Mouse (Mus musculus) G1E (cell line): ENCODE data around the gene Cdk5r2. TPM values are rescaled to one million over a fixed set of nuclear protein-coding genes. Genes with fewer than 3 reads are reported as not detected.

Source experiments
- ATAC-seq: 2 replicates; pipeline ENCODE4 v1.8.0; 2016; ENCODE audit warnings: mild to moderate bottlenecking; ENCODE audit not compliant: insufficient number of reproducible peaks, poor library complexity, low FRiP score, severe bottlenecking; ENCODE audit errors: extremely low read depth
- DNase-seq: peaks from one replicate; pipeline ENCODE4 v3.0.0; 2012; ENCODE audit warnings: low spot score
- H3K27me3 ChIP-seq: 2 replicates; pipeline ENCODE4 v1.6.1; 2012; ENCODE audit warnings: mild to moderate bottlenecking, low read length, inconsistent platforms; ENCODE audit not compliant: insufficient read depth
- H3K36me3 ChIP-seq: replicated peaks from 2 replicates; pipeline ENCODE3; 2012; ENCODE audit warnings: mild to moderate bottlenecking, inconsistent platforms
- H3K4me1 ChIP-seq: 2 replicates; pipeline ENCODE4 v1.6.1; 2012; ENCODE audit warnings: low read depth, low read length, inconsistent platforms, mixed read lengths; ENCODE audit not compliant: insufficient read depth
- H3K4me3 ChIP-seq: 2 replicates; pipeline ENCODE4 v1.5.1; 2012; ENCODE audit warnings: low read depth, mild to moderate bottlenecking, inconsistent platforms, low read length, moderate library complexity, mixed read lengths
- H3K9me3 ChIP-seq: replicated peaks from 2 replicates; pipeline ENCODE4 v1.6.1; 2012; ENCODE audit warnings: inconsistent platforms
- CTCF ChIP-seq: IDR thresholded peaks from 2 replicates; pipeline ENCODE4 v1.5.1; 2012; ENCODE audit warnings: low read depth, low read length, inconsistent platforms, mixed read lengths
- GATA1 ChIP-seq: IDR thresholded peaks from 2 replicates; pipeline ENCODE4 v1.6.1; 2012; ENCODE audit warnings: borderline replicate concordance, low read length, inconsistent platforms, mixed read lengths
- GATA2 ChIP-seq: IDR thresholded peaks from 2 replicates; pipeline ENCODE4 v1.6.1; 2012; ENCODE audit warnings: low read depth, low read length, inconsistent platforms, borderline replicate concordance
- POLR2AphosphoS5 ChIP-seq: IDR thresholded peaks from 2 replicates; pipeline ENCODE4 v1.6.1; 2012; ENCODE audit warnings: low read depth, low read length, inconsistent platforms; ENCODE audit not compliant: insufficient replicate concordance
- TAL1 ChIP-seq: conservative IDR thresholded peaks from 2 replicates; pipeline ENCODE4 v1.6.1; 2012; ENCODE audit warnings: low read depth, low read length, inconsistent platforms, mixed read lengths
- polyA plus RNA-seq: library from polyadenylated mRNA; stranded (reverse); fragments of >175 nt; gene quantifications from 2 replicates; pipeline ENCODE4 v1.2.3, GENCODE M21; 2012
- total RNA-seq, 2 experiments: library from RNA; stranded (forward) in 1 of 2; stranded (reverse) in 1 of 2; fragments of 200-1000 nt in 1 of 2; fragments of >200 nt in 1 of 2; fragmentation: Nextera tagmentation in 1 of 2; gene quantifications; 2 replicates each; pipeline ENCODE4 v1.2.3; 2014 to 2017

Gene Cdk5r2
- total and polyA plus RNA-seq, 3 experiments: not detected

GRCm38 (mm10) chr1:74824518-74825302, 30.0 kb upstream of the Cdk5r2 start:
- TF ChIP-seq GATA2 (no peak), GATA1 (no peak), TAL1 (no peak), CTCF (no peak), POLR2AphosphoS5 (no peak)
- H3K4me1 ChIP-seq: no peaks in the 10 kb centered on the region
- H3K36me3 ChIP-seq: no peaks in the 10 kb centered on the region
- H3K4me3 ChIP-seq: no peak overlapping the region
- DNase-seq: no peak
- H3K27me3 ChIP-seq: peaks cover 5% of the 10 kb centered on the region; the same call in 1 of the 2 replicates
- H3K9me3 ChIP-seq: no peaks in the 10 kb centered on the region
- no peak for ATAC-seq

- DNase-seq (no peak), ATAC-seq (no peak)
- TF ChIP-seq GATA2: no peak
- no peak for TF ChIP-seq CTCF
- no peak for TF ChIP-seq GATA1
- no peak for TF ChIP-seq TAL1
- TF ChIP-seq POLR2AphosphoS5: no peak
- no peak overlapping the region for H3K4me3 ChIP-seq
- H3K4me1 ChIP-seq: no peaks in the 10 kb centered on the region
- no peaks in the 10 kb centered on the region for H3K36me3 ChIP-seq
- peaks cover 5% of the 10 kb centered on the region; the same call in 1 of the 2 replicates for H3K27me3 ChIP-seq
- no peaks in the 10 kb centered on the region for H3K9me3 ChIP-seq
These were observed 24.7 kb upstream of the Cdk5r2 start for GRCm38 (mm10) chr1:74830061-74830460.

GRCm38 (mm10) chr1:74833255-74833654, 21.5 kb upstream of the Cdk5r2 start:
- TF ChIP-seq POLR2AphosphoS5 (no peak), TAL1 (no peak), GATA2 (no peak), GATA1 (no peak), CTCF (no peak)
- Histone ChIP-seq H3K36me3 (no peaks in the 10 kb centered on the region), H3K9me3 (no peaks in the 10 kb centered on the region), H3K27me3 (no peaks in the 10 kb centered on the region; the same call in 1 of the 2 replicates), H3K4me1 (no peaks in the 10 kb centered on the region), H3K4me3 (no peak overlapping the region)
- no peak for DNase-seq
- ATAC-seq: no peak

GRCm38 (mm10) chr1:74843090-74843489, 11.6 kb upstream of the Cdk5r2 start:
- H3K4me3 ChIP-seq: no peak overlapping the region
- ATAC-seq: no peak
- H3K36me3 ChIP-seq: no peaks in the 10 kb centered on the region
- H3K27me3 ChIP-seq: no peaks in the 10 kb centered on the region
- no peaks in the 10 kb centered on the region for H3K4me1 ChIP-seq
- H3K9me3 ChIP-seq: no peaks in the 10 kb centered on the region
- DNase-seq: no peak
- TF ChIP-seq POLR2AphosphoS5: no peak
- TF ChIP-seq CTCF: no peak
- TF ChIP-seq TAL1: no peak
- TF ChIP-seq GATA1: no peak
- no peak for TF ChIP-seq GATA2

GRCm38 (mm10) chr1:74846341-74846740, 8.4 kb upstream of the Cdk5r2 start:
- ATAC-seq: no peak
- H3K27me3 ChIP-seq: no peaks in the 10 kb centered on the region; the same call in none of the 2 replicates
- no peaks in the 10 kb centered on the region for H3K36me3 ChIP-seq
- DNase-seq: no peak
- TF ChIP-seq GATA2 (no peak), TAL1 (no peak), CTCF (no peak), GATA1 (no peak), POLR2AphosphoS5 (no peak)
- H3K4me1 ChIP-seq: no peaks in the 10 kb centered on the region
- no peaks in the 10 kb centered on the region for H3K9me3 ChIP-seq
- H3K4me3 ChIP-seq: no peak overlapping the region

GRCm38 (mm10) chr1:74848946-74849345, 5.8 kb upstream of the Cdk5r2 start:
- Histone ChIP-seq H3K36me3 (no peaks in the 10 kb centered on the region), H3K4me1 (no peaks in the 10 kb centered on the region), H3K4me3 (no peak overlapping the region), H3K9me3 (no peaks in the 10 kb centered on the region), H3K27me3 (no peaks in the 10 kb centered on the region; the same call in none of the 2 replicates)
- ATAC-seq (no peak), DNase-seq (no peak)
- no peak for TF ChIP-seq TAL1
